Mouse (Mus musculus): ENCODE data around the gene Emc3. TPM values are rescaled to one million over a fixed set of nuclear protein-coding genes. Genes with fewer than 3 reads are reported as not detected.

Gene Emc3
- polyA plus RNA-seq, 1 experiment from 2014 or later = 78.4 TPM

- Histone ChIP-seq H3K27me3 (ENCODE audit: control insufficient read depth, insufficient read depth, low read length) (0 out of 2 replicates have a peak, but pooled peaks cover 3% of the 10 kb centered on the region), H3K9ac (ENCODE audit: low read length) (no peak overlapping the region), H3K4me2 (replicated peaks; ENCODE audit: low read depth) (no peak overlapping the region), H3K9me3 (ENCODE audit: control insufficient read depth, low read length) (no peaks in the 10 kb centered on the region), H3K36me3 (ENCODE audit: control insufficient read depth, insufficient read depth, low read length) (no peaks in the 10 kb centered on the region), H3K4me1 (replicated peaks; ENCODE audit: control insufficient read depth, insufficient read depth) (no peaks in the 10 kb centered on the region), H3K27ac (replicated peaks) (no peak overlapping the region), H3K4me3 (ENCODE audit: low read depth, low read length) (no peak overlapping the region)
- TF ChIP-seq CTCF (IDR thresholded peaks at IDR 0.05; ENCODE audit: low read depth) = no peak
- no peak for TF ChIP-seq EP300 (optimal IDR thresholded peaks at IDR 0.05)
- ATAC-seq (ENCODE audit: low FRiP score, low TSS enrichment) = no peak
- DNase-seq (ENCODE audit: low spot score) = no peak
- 76% methylated on average over 1 of the region's 1 CpGs for WGBS
These were observed 25.8 kb downstream of the Emc3 start for GRCm38 (mm10) chr6:113505689-113506088.

- TF ChIP-seq CTCF (IDR thresholded peaks at IDR 0.05; ENCODE audit: low read depth) (no peak), EP300 (optimal IDR thresholded peaks at IDR 0.05) (no peak)
- WGBS = 71% methylated on average over 2 of the region's 2 CpGs
These were observed 28.7 kb downstream of the Emc3 start for GRCm38 (mm10) chr6:113502801-113503200.

DNA sequence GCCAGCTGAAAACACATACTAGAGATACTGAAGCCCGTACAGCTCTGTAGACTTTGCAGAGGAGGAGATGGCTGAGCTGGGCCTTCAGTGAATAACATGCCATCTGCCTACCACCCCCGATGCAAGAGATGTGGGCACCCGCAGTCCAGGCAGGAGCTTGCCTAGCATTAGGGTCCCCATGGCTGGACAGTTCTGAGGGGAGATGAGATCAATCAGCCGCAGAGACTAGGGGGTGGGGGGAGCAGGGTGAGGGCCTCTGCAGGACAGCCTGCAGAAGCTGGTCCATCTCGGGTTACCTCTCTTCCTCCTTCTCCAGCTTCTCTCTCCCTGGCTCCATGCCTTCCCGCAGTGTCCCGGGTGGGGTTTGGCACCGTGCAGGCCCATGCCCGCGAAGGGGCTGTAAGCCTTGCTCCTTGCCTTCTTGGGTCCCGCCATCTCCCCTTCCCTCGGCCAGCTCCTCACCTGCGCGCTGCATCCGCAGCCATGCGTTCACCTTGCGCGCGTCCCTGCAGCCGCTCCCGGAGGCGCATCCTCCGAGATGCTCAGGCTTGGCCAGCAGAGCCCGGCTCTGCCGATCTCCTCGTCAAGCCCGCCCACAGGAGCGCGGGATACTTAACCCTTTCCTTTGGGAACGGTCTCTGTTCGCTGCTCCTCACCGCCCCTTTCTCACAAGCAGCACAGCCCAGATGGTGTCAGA lies 29.9 kb downstream of the Emc3 start, which contains the start of gene Prrt3:
Gene Prrt3 (minus strand): TSS at position 544 of the 697 bp plus-strand sequence.
- WGBS = 4% methylated on average over 25 of the region's 32 CpGs
- Histone ChIP-seq H3K36me3 (ENCODE audit: control insufficient read depth, insufficient read depth, low read length) (no peaks in the 10 kb centered on the region), H3K4me1 (replicated peaks; ENCODE audit: control insufficient read depth, insufficient read depth) (no peaks in the 10 kb centered on the region), H3K9me3 (ENCODE audit: control insufficient read depth, low read length) (no peaks in the 10 kb centered on the region), H3K27me3 (ENCODE audit: control insufficient read depth, insufficient read depth, low read length) (0 out of 2 replicates have a peak, but pooled peaks cover 3% of the 10 kb centered on the region), H3K27ac (replicated peaks) (no peak within 1 kb of the TSS), H3K4me2 (replicated peaks; ENCODE audit: low read depth) (peak within 1 kb of the TSS; percentile 44), H3K4me3 (ENCODE audit: low read depth, low read length) (peak within 1 kb of the TSS; percentile 28), H3K9ac (ENCODE audit: low read length) (peak within 1 kb of the TSS; percentile 13; the same call in 1 of the 2 replicates)
- DNase-seq (ENCODE audit: low spot score) (no peak), ATAC-seq (ENCODE audit: low FRiP score, low TSS enrichment) (0 out of 2 replicates have a peak, but pooled peaks have one; percentile 21)
- no peak for TF ChIP-seq CTCF (IDR thresholded peaks at IDR 0.05; ENCODE audit: low read depth)

More at GRCm38 (mm10) chr6:113502801-113503200, 28.7 kb downstream of the Emc3 start:
- DNase-seq (ENCODE audit: low spot score) (no peak), ATAC-seq (ENCODE audit: low FRiP score, low TSS enrichment) (no peak)
- no peaks in the 10 kb centered on the region for H3K9me3 ChIP-seq (ENCODE audit: control insufficient read depth, low read length)
- H3K36me3 ChIP-seq (ENCODE audit: control insufficient read depth, insufficient read depth, low read length) = no peaks in the 10 kb centered on the region
- H3K4me2 ChIP-seq (replicated peaks; ENCODE audit: low read depth) = no peak overlapping the region
- H3K27ac ChIP-seq (replicated peaks) = no peak overlapping the region
- 0 out of 2 replicates have a peak, but pooled peaks cover 3% of the 10 kb centered on the region for H3K27me3 ChIP-seq (ENCODE audit: control insufficient read depth, insufficient read depth, low read length)
- no peak overlapping the region for H3K9ac ChIP-seq (ENCODE audit: low read length)
- no peaks in the 10 kb centered on the region for H3K4me1 ChIP-seq (replicated peaks; ENCODE audit: control insufficient read depth, insufficient read depth)
- no peak overlapping the region for H3K4me3 ChIP-seq (ENCODE audit: low read depth, low read length)

- Histone ChIP-seq H3K27ac (replicated peaks) (no peak overlapping the region), H3K9me3 (ENCODE audit: control insufficient read depth, low read length) (no peaks in the 10 kb centered on the region), H3K4me3 (ENCODE audit: low read depth, low read length) (no peak overlapping the region), H3K27me3 (ENCODE audit: control insufficient read depth, insufficient read depth, low read length) (0 out of 2 replicates have a peak, but pooled peaks cover 3% of the 10 kb centered on the region), H3K4me1 (replicated peaks; ENCODE audit: control insufficient read depth, insufficient read depth) (no peaks in the 10 kb centered on the region), H3K9ac (ENCODE audit: low read length) (no peak overlapping the region), H3K36me3 (ENCODE audit: control insufficient read depth, insufficient read depth, low read length) (no peaks in the 10 kb centered on the region), H3K4me2 (replicated peaks; ENCODE audit: low read depth) (no peak overlapping the region)
- WGBS = 70% methylated on average over 6 of the region's 6 CpGs
- ATAC-seq (ENCODE audit: low FRiP score, low TSS enrichment) (no peak), DNase-seq (ENCODE audit: low spot score) (no peak)
- TF ChIP-seq CTCF (IDR thresholded peaks at IDR 0.05; ENCODE audit: low read depth) (no peak), EP300 (optimal IDR thresholded peaks at IDR 0.05) (no peak)
These were observed 32.1 kb downstream of the Emc3 start for GRCm38 (mm10) chr6:113499346-113499745.

DNA sequence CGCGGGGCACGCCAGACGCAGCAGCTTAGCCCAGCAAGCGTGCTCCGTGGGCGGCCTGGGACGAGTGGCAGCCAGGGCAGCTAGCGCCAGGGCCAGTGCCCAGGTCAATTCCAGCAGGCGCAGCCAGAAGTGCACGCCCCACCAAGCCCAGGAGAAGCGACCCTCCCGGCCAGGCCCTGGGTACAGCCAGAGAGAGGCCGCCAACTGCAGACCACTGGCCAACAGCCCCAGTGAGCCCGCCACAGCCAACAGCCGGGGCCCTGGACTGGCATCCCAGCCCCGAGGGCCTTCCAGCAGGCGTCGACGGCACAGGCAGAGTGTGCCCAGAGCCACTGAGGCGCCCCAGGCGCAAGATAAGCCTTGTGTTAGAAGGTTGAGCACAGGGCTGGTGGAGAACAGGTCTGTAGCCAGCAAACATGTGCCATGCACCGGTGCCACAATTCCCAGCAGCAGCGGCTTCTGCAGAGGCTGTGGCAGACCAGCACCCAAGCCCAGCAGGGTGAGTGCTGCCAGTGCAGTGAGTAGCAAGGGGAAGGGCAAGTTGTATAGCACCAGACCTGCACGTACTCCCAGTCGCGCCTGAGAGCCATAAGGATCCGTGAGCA lies 36.3 kb downstream of the Emc3 start:
- Histone ChIP-seq H3K27ac (replicated peaks) (no peak overlapping the region), H3K27me3 (ENCODE audit: control insufficient read depth, insufficient read depth, low read length) (no peaks in the 10 kb centered on the region), H3K4me1 (replicated peaks; ENCODE audit: control insufficient read depth, insufficient read depth) (no peaks in the 10 kb centered on the region), H3K9me3 (ENCODE audit: control insufficient read depth, low read length) (no peaks in the 10 kb centered on the region), H3K9ac (ENCODE audit: low read length) (peak overlapping the region; percentile 70), H3K4me2 (replicated peaks; ENCODE audit: low read depth) (peak overlapping the region; percentile 62), H3K36me3 (ENCODE audit: control insufficient read depth, insufficient read depth, low read length) (peaks cover 4% of the 10 kb centered on the region; the same call in 1 of the 2 replicates), H3K4me3 (ENCODE audit: low read depth, low read length) (peak overlapping the region; percentile 44)
- TF ChIP-seq CTCF (IDR thresholded peaks at IDR 0.05; ENCODE audit: low read depth) = no peak
- TF ChIP-seq EP300 (optimal IDR thresholded peaks at IDR 0.05) = no peak
- DNase-seq (ENCODE audit: low spot score) = no peak
- WGBS = 44% methylated on average over 21 of the region's 28 CpGs
- no peak; the same call in 1 of the 2 replicates for ATAC-seq (ENCODE audit: low FRiP score, low TSS enrichment)

All from stomach, postnatal 0 days (tissue).